Comparison of ENCODE assay signal across 8 mouse cellular contexts in the genomic region with DNA sequence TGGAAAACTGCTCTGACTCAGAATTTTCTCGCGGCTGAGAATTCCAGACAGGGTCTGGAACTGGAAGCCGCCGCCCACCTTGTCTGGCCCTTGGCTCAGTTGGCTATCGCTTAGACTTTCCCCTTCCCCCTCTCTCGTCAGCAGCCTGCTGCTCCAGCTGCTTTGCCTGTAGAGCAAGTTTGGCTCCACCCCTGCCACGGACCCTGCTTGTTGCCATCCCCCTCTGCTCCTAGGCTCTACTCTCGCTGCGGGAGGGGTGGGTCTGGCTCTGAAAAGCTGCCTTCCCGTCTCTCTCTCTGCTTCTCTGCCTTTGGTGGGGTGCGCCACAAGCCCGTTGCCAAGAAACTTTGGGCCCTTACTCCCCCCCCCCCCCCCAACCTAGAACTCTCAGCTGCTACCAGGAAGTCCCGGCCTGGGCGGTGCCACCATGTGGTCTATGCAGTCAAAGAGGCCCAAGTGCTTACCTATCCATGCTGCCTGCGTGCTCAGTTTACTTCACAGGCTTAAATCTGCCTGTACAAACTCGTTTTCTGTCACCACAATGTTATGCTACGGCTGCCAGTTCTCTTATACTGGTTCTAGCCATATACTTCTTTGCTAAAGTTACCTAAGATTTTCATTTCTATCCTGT. TPM values are rescaled to one million over a fixed set of nuclear protein-coding genes. Genes with fewer than 3 reads are reported as not detected.
A peak's percentile ranks its signal among the peaks of the same experiment; 100 is the strongest.
DNase-seq lines count a peak whose midpoint lies in the region; ATAC-seq and TF ChIP-seq lines count a peak whose summit lies in the region.

No protein-coding gene starts in this region.

- DNase-seq in WW6 (ENCODE audit: low read depth, low spot score): peak; percentile 78
- peak; percentile 39 for DNase-seq in liver, embryonic 11.5 days (ENCODE audit: low spot score)
- DNase-seq in midbrain, postnatal 0 days (ENCODE audit: low spot score): no peak
- DNase-seq in c-Kit-positive CD71-positive TER-119-positive erythroid progenitor cells, embryonic 14.5 days (ENCODE audit: low spot score): no peak
- DNase-seq in layer of hippocampus, postnatal 25 days (ENCODE audit: extremely low spot score in 1 of 2, low spot score in 1 of 2): no peak

- no peaks in the 10 kb centered on the region for H3K36me3 ChIP-seq in embryonic facial prominence, embryonic 13.5 days
- H3K36me3 ChIP-seq in hindbrain, embryonic 16.5 days (ENCODE audit: control insufficient read depth, insufficient read depth, low read length): no peaks in the 10 kb centered on the region
- H3K36me3 ChIP-seq in liver, embryonic 11.5 days (ENCODE audit: control insufficient read depth, insufficient read depth, low read length): no peaks in the 10 kb centered on the region
- H3K36me3 ChIP-seq in midbrain, postnatal 0 days (ENCODE audit: insufficient read depth, low read length): no peaks in the 10 kb centered on the region

- no peaks in the 10 kb centered on the region for H3K9me3 ChIP-seq in embryonic facial prominence, embryonic 13.5 days
- 0 out of 2 replicates have a peak, but pooled peaks cover 8% of the 10 kb centered on the region for H3K9me3 ChIP-seq in hindbrain, embryonic 16.5 days (ENCODE audit: control insufficient read depth, low read length)
- no peaks in the 10 kb centered on the region for H3K9me3 ChIP-seq in liver, embryonic 11.5 days (ENCODE audit: control insufficient read depth, low read length)
- H3K9me3 ChIP-seq in midbrain, postnatal 0 days (ENCODE audit: low read length): peaks cover 28% of the 10 kb centered on the region; the same call in 1 of the 2 replicates

- H3K9ac ChIP-seq in embryonic facial prominence, embryonic 13.5 days: peak overlapping the region; percentile 58
- H3K9ac ChIP-seq in hindbrain, embryonic 16.5 days (ENCODE audit: low read depth, low read length): no peak overlapping the region
- H3K9ac ChIP-seq in liver, embryonic 11.5 days (ENCODE audit: low read depth, low read length): no peak overlapping the region
- no peak overlapping the region for H3K9ac ChIP-seq in midbrain, postnatal 0 days (replicated peaks; ENCODE audit: low read length, poor library complexity, severe bottlenecking)

- TF ChIP-seq CTCF in midbrain, postnatal 0 days (IDR thresholded peaks at IDR 0.05): no peak

- H3K4me2 ChIP-seq in embryonic facial prominence, embryonic 13.5 days: peak overlapping the region; percentile 57
- H3K4me2 ChIP-seq in hindbrain, embryonic 16.5 days (ENCODE audit: low read length): peak overlapping the region; percentile 45
- peak overlapping the region; percentile 51 for H3K4me2 ChIP-seq in liver, embryonic 11.5 days
- peak overlapping the region; percentile 15; the same call in 1 of the 2 replicates for H3K4me2 ChIP-seq in midbrain, postnatal 0 days (ENCODE audit: low read depth, low read length, poor library complexity, severe bottlenecking)

- peak overlapping the region; percentile 44; the same call in 1 of the 2 replicates for H3K27ac ChIP-seq in embryonic facial prominence, embryonic 13.5 days
- H3K27ac ChIP-seq in hindbrain, embryonic 16.5 days (ENCODE audit: low read depth, low read length): no peak overlapping the region
- no peak overlapping the region for H3K27ac ChIP-seq in liver, embryonic 11.5 days (ENCODE audit: low read depth, low read length)
- H3K27ac ChIP-seq in midbrain, postnatal 0 days (ENCODE audit: low read depth, low read length): no peak overlapping the region

- H3K27me3 ChIP-seq in embryonic facial prominence, embryonic 13.5 days: no peaks in the 10 kb centered on the region
- no peaks in the 10 kb centered on the region for H3K27me3 ChIP-seq in hindbrain, embryonic 16.5 days (replicated peaks; ENCODE audit: control insufficient read depth, insufficient read depth, low read length)
- no peaks in the 10 kb centered on the region for H3K27me3 ChIP-seq in liver, embryonic 11.5 days (replicated peaks; ENCODE audit: control insufficient read depth, insufficient read depth, low read length)
- no peaks in the 10 kb centered on the region for H3K27me3 ChIP-seq in midbrain, postnatal 0 days (ENCODE audit: insufficient read depth, low read length)

- ATAC-seq in embryonic facial prominence, embryonic 13.5 days (ENCODE audit: insufficient number of reproducible peaks, insufficient read depth, low FRiP score, low TSS enrichment, low read depth): peak; percentile 78
- 0 out of 2 replicates have a peak, but pooled peaks have one; percentile 14 for ATAC-seq in hindbrain, embryonic 16.5 days
- ATAC-seq in liver, embryonic 11.5 days (replicated peaks; ENCODE audit: low FRiP score): peak; percentile 71; the same call in 1 of the 2 replicates
- no peak for ATAC-seq in midbrain, postnatal 0 days (ENCODE audit: low FRiP score)
- no peak for ATAC-seq in erythroblast, adult 5-6 weeks (replicated peaks; ENCODE audit: low FRiP score, poor library complexity, severe bottlenecking)

- no peaks in the 10 kb centered on the region for H3K4me1 ChIP-seq in embryonic facial prominence, embryonic 13.5 days
- H3K4me1 ChIP-seq in hindbrain, embryonic 16.5 days (ENCODE audit: control insufficient read depth, insufficient read depth, low read depth, low read length): no peaks in the 10 kb centered on the region
- H3K4me1 ChIP-seq in liver, embryonic 11.5 days (replicated peaks; ENCODE audit: control insufficient read depth, insufficient read depth, low read length): no peaks in the 10 kb centered on the region
- H3K4me1 ChIP-seq in midbrain, postnatal 0 days (ENCODE audit: insufficient read depth, low read length): no peaks in the 10 kb centered on the region

- peak overlapping the region; percentile 35 for H3K4me3 ChIP-seq in embryonic facial prominence, embryonic 13.5 days
- peak overlapping the region; percentile 14; the same call in 1 of the 2 replicates for H3K4me3 ChIP-seq in hindbrain, embryonic 16.5 days (ENCODE audit: low read length)
- H3K4me3 ChIP-seq in liver, embryonic 11.5 days (ENCODE audit: low read depth, low read length): peak overlapping the region; percentile 36
- H3K4me3 ChIP-seq in midbrain, postnatal 0 days (ENCODE audit: low read depth, low read length): no peak overlapping the region

- WGBS in embryonic facial prominence, embryonic 13.5 days: 4% methylated on average over 17 of the region's 17 CpGs
- 6% methylated on average over 17 of the region's 17 CpGs for WGBS in hindbrain, embryonic 16.5 days
- WGBS in liver, embryonic 11.5 days: 6% methylated on average over 17 of the region's 17 CpGs
- WGBS in midbrain, postnatal 0 days: 7% methylated on average over 17 of the region's 17 CpGs

RNA-seq across cellular contexts. Expression of gene Pramef12, which starts 3.7 kb away (rescaled TPM):
- 0.44 and 0.58 TPM in 2 replicates for polyA plus RNA-seq in embryonic facial prominence, embryonic 13.5 days (2015; fragmentation: Nextera tagmentation; extraction: Ambion mirVana)
- not detected in 2 replicates for polyA plus RNA-seq in hindbrain, embryonic 16.5 days (2015; fragmentation: Nextera tagmentation; extraction: Ambion mirVana)
- polyA plus RNA-seq in liver, embryonic 11.5 days (2014; fragmentation: Nextera tagmentation; extraction: Ambion mirVana): 0.09 TPM in 1 of 2 replicates, not detected in the other
- total RNA-seq in midbrain, postnatal 0 days (2014; rRNA removed): 0.22 TPM in 1 of 2 replicates, not detected in the other
- polyA plus RNA-seq in midbrain, postnatal 0 days (2015; fragmentation: Nextera tagmentation; extraction: Ambion mirVana): not detected in 2 replicates
- not detected for total RNA-seq in layer of hippocampus, postnatal 25 days (2021)
- total RNA-seq in erythroblast, adult 5-6 weeks (2015; ENCODE audit: low replicate concordance): not detected in 2 replicates
- total RNA-seq in erythroblast, adult 5-6 weeks (2017; ENCODE audit: low replicate concordance): not detected in 2 replicates

RNA-seq across cellular contexts. Expression of gene Pramef20, which starts 26.8 kb away (rescaled TPM):
- not detected in 2 replicates for polyA plus RNA-seq in embryonic facial prominence, embryonic 13.5 days (2015; fragmentation: Nextera tagmentation; extraction: Ambion mirVana)
- not detected in 2 replicates for polyA plus RNA-seq in hindbrain, embryonic 16.5 days (2015; fragmentation: Nextera tagmentation; extraction: Ambion mirVana)
- not detected in 2 replicates for polyA plus RNA-seq in liver, embryonic 11.5 days (2014; fragmentation: Nextera tagmentation; extraction: Ambion mirVana)
- not detected in 2 replicates for total RNA-seq in midbrain, postnatal 0 days (2014; rRNA removed)
- not detected in 2 replicates for polyA plus RNA-seq in midbrain, postnatal 0 days (2015; fragmentation: Nextera tagmentation; extraction: Ambion mirVana)
- total RNA-seq in layer of hippocampus, postnatal 25 days (2021): not detected
- total RNA-seq in erythroblast, adult 5-6 weeks (2015; ENCODE audit: low replicate concordance): not detected in 2 replicates
- total RNA-seq in erythroblast, adult 5-6 weeks (2017; ENCODE audit: low replicate concordance): not detected in 2 replicates

RNA-seq across cellular contexts. Expression of gene 1700012P22Rik, which starts 34.0 kb away (rescaled TPM):
- polyA plus RNA-seq in embryonic facial prominence, embryonic 13.5 days (2015; fragmentation: Nextera tagmentation; extraction: Ambion mirVana): not detected in 2 replicates
- polyA plus RNA-seq in hindbrain, embryonic 16.5 days (2015; fragmentation: Nextera tagmentation; extraction: Ambion mirVana): 0.16 TPM in 1 of 2 replicates, not detected in the other
- polyA plus RNA-seq in liver, embryonic 11.5 days (2014; fragmentation: Nextera tagmentation; extraction: Ambion mirVana): not detected in 2 replicates
- not detected in 2 replicates for total RNA-seq in midbrain, postnatal 0 days (2014; rRNA removed)
- polyA plus RNA-seq in midbrain, postnatal 0 days (2015; fragmentation: Nextera tagmentation; extraction: Ambion mirVana): not detected in 2 replicates
- not detected for total RNA-seq in layer of hippocampus, postnatal 25 days (2021)
- total RNA-seq in erythroblast, adult 5-6 weeks (2015; ENCODE audit: low replicate concordance): not detected in 2 replicates
- not detected in 2 replicates for total RNA-seq in erythroblast, adult 5-6 weeks (2017; ENCODE audit: low replicate concordance)

RNA-seq across cellular contexts. Expression of gene Gm13119, which starts 46.8 kb away (rescaled TPM):
- polyA plus RNA-seq in embryonic facial prominence, embryonic 13.5 days (2015; fragmentation: Nextera tagmentation; extraction: Ambion mirVana): not detected in 2 replicates
- not detected in 2 replicates for polyA plus RNA-seq in hindbrain, embryonic 16.5 days (2015; fragmentation: Nextera tagmentation; extraction: Ambion mirVana)
- polyA plus RNA-seq in liver, embryonic 11.5 days (2014; fragmentation: Nextera tagmentation; extraction: Ambion mirVana): not detected in 2 replicates
- total RNA-seq in midbrain, postnatal 0 days (2014; rRNA removed): not detected in 2 replicates
- not detected in 2 replicates for polyA plus RNA-seq in midbrain, postnatal 0 days (2015; fragmentation: Nextera tagmentation; extraction: Ambion mirVana)
- total RNA-seq in layer of hippocampus, postnatal 25 days (2021): not detected
- not detected in 2 replicates for total RNA-seq in erythroblast, adult 5-6 weeks (2015; ENCODE audit: low replicate concordance)
- not detected in 2 replicates for total RNA-seq in erythroblast, adult 5-6 weeks (2017; ENCODE audit: low replicate concordance)

RNA-seq across cellular contexts. Expression of gene Gm9944, which starts 48.5 kb away (rescaled TPM):
- not detected in 2 replicates for polyA plus RNA-seq in embryonic facial prominence, embryonic 13.5 days (2015; fragmentation: Nextera tagmentation; extraction: Ambion mirVana)
- not detected in 2 replicates for polyA plus RNA-seq in hindbrain, embryonic 16.5 days (2015; fragmentation: Nextera tagmentation; extraction: Ambion mirVana)
- not detected in 2 replicates for polyA plus RNA-seq in liver, embryonic 11.5 days (2014; fragmentation: Nextera tagmentation; extraction: Ambion mirVana)
- total RNA-seq in midbrain, postnatal 0 days (2014; rRNA removed): not detected in 2 replicates
- polyA plus RNA-seq in midbrain, postnatal 0 days (2015; fragmentation: Nextera tagmentation; extraction: Ambion mirVana): not detected in 2 replicates
- total RNA-seq in layer of hippocampus, postnatal 25 days (2021): not detected
- total RNA-seq in erythroblast, adult 5-6 weeks (2015; ENCODE audit: low replicate concordance): not detected in 2 replicates
- total RNA-seq in erythroblast, adult 5-6 weeks (2017; ENCODE audit: low replicate concordance): not detected in 2 replicates

Comparison
In these comparisons a context has a peak if more than half of its experiments do, and no peak if none do; other contexts are left out.
1. DNase-seq: peak in WW6 (single experiment) and liver, embryonic 11.5 days (single experiment); none in midbrain, postnatal 0 days (single experiment), c-Kit-positive CD71-positive TER-119-positive erythroid progenitor cells, embryonic 14.5 days (single experiment) and layer of hippocampus, postnatal 25 days (0 of 2).
2. ATAC-seq: peak in embryonic facial prominence, embryonic 13.5 days (single experiment), hindbrain, embryonic 16.5 days (single experiment) and liver, embryonic 11.5 days (single experiment); none in midbrain, postnatal 0 days (single experiment) and erythroblast, adult 5-6 weeks (single experiment).
3. Peak in every context shown above with its lines, with median percentiles within 50 percentile points of each other: H3K4me2 ChIP-seq.